Mouse (Mus musculus) heart, adult 2 months (tissue): Measurements from ENCODE around the gene Pdlim1. TPM values are rescaled to one million over a fixed set of nuclear protein-coding genes. Genes with fewer than 3 reads are reported as not detected.
A peak's percentile ranks its signal among the peaks of the same experiment; 100 is the strongest.

Source experiments
- DNase-seq, 2 experiments: peaks; one replicate each; pipeline ENCODE4 v3.0.0; 2021
- H3K27ac ChIP-seq: fragments of 200-600 bp; 2 replicates; pipeline ENCODE4 v1.8.1; 2022
- H3K27me3 ChIP-seq: fragments of 200-500 bp; 2 replicates; pipeline ENCODE4 v1.6.1; 2012; ENCODE audit warnings: mild to moderate bottlenecking, low read length, inconsistent platforms, mixed read lengths; ENCODE audit not compliant: control insufficient read depth, insufficient read depth
- H3K36me3 ChIP-seq: fragments of 200-500 bp; 2 replicates; pipeline ENCODE4 v1.6.1; 2012; ENCODE audit warnings: low read length, inconsistent platforms; ENCODE audit not compliant: control insufficient read depth, insufficient read depth
- H3K4me1 ChIP-seq: fragments of 200-500 bp; 2 replicates; pipeline ENCODE4 v1.6.1; 2011; ENCODE audit warnings: low read length; ENCODE audit not compliant: control insufficient read depth, insufficient read depth
- H3K4me3 ChIP-seq: fragments of 200-600 bp; 2 replicates; pipeline ENCODE4 v1.8.1; 2022
- H3K79me2 ChIP-seq: fragments of 200-500 bp; replicated peaks from 2 replicates; pipeline ENCODE4 v1.6.1; 2012; ENCODE audit warnings: mild to moderate bottlenecking, inconsistent platforms, low read length, moderate library complexity, mixed read lengths; ENCODE audit not compliant: control insufficient read depth, insufficient read depth
- H3K9ac ChIP-seq: fragments of 200-500 bp; 2 replicates; pipeline ENCODE4 v1.6.1; 2012; ENCODE audit warnings: low read depth, mild to moderate bottlenecking, control low read depth, inconsistent platforms, low read length, mixed read lengths
- CTCF ChIP-seq: fragments of 200-600 bp; IDR thresholded peaks from 2 replicates; pipeline ENCODE4 v1.8.1; 2022; ENCODE audit warnings: antibody characterized with exemption, mild to moderate bottlenecking, moderate library complexity
- EP300 ChIP-seq: fragments of 200-500 bp; IDR thresholded peaks from 2 replicates; pipeline ENCODE4 v1.6.1; 2011; ENCODE audit warnings: low read depth, low read length, control low read depth; ENCODE audit not compliant: insufficient read depth
- POLR2A ChIP-seq: fragments of 200-500 bp; IDR thresholded peaks from 2 replicates; pipeline ENCODE4 v1.6.1; 2011; ENCODE audit warnings: mild to moderate bottlenecking, low read depth, low read length, control low read depth; ENCODE audit not compliant: insufficient read depth
- WGBS: fragments of 180-500 bp; shearing (Covaris S2); methylation state at CpG from one replicate; pipeline ENCODE4 v1.1.7; 2018; 5-methylcytosine and 5-hydroxymethylcytosine counted together
- intact Hi-C: fragments of 180-260 bp; cut with DNase I; formaldehyde crosslinking; loops from one replicate; pipeline ENCODE4 v1.15.1; 2025
- polyA plus RNA-seq: library from polyadenylated mRNA; depleted of rRNA; stranded (reverse); fragments of >200 nt; gene quantifications from 2 replicates; pipeline ENCODE4 v1.2.3, GENCODE M21; 2012
- total RNA-seq, 2 experiments: library from RNA; stranded (reverse); gene quantifications; 2 replicates each; pipeline ENCODE4 v1.2.3; 2021

The Pdlim1 gene
- total and polyA plus RNA-seq, 3 experiments, result 116 to 139 (median 137) TPM

GRCm38 (mm10) chr19:40310410-40311130, 38.9 kb upstream of the Pdlim1 start:
- H3K79me2 ChIP-seq, result no peaks in the 10 kb centered on the region
- TF ChIP-seq POLR2A, result no peak
- no peak for TF ChIP-seq EP300
- TF ChIP-seq CTCF, result no peak
- no peak overlapping the region for H3K4me3 ChIP-seq
- WGBS, result 78% methylated on average over 15 of the region's 15 CpGs
- no peaks in the 10 kb centered on the region for H3K27me3 ChIP-seq
- peaks cover 21% of the 10 kb centered on the region for H3K4me1 ChIP-seq
- intact Hi-C loops, result no loop called here
- H3K27ac ChIP-seq, result no peak overlapping the region
- peaks cover 34% of the 10 kb centered on the region for H3K36me3 ChIP-seq
- DNase-seq, result no peak
- H3K9ac ChIP-seq, result no peak overlapping the region

GRCm38 (mm10) chr19:40309911-40310310, 38.3 kb upstream of the Pdlim1 start:
- no peaks in the 10 kb centered on the region for H3K79me2 ChIP-seq
- 92% methylated on average over 12 of the region's 12 CpGs for WGBS

GRCm38 (mm10) chr19:40307550-40307949, 35.9 kb upstream of the Pdlim1 start:
- peak; percentile 58 to 75 for DNase-seq
- no peak overlapping the region for H3K9ac ChIP-seq
- no peak overlapping the region for H3K4me3 ChIP-seq
- 22% methylated on average over 7 of the region's 7 CpGs for WGBS
- no peaks in the 10 kb centered on the region for H3K79me2 ChIP-seq
- intact Hi-C loops, result loop anchor here (2.0 kb wide), 2 partner anchors 37 to 67 kb away; partner anchors contain the start of gene Pdlim1
- H3K36me3 ChIP-seq, result peaks cover 32% of the 10 kb centered on the region
- peaks cover 25% of the 10 kb centered on the region for H3K4me1 ChIP-seq
- peak overlapping the region; percentile 75 for H3K27ac ChIP-seq
- no peaks in the 10 kb centered on the region for H3K27me3 ChIP-seq
- TF ChIP-seq EP300 (peak; percentile 97), POLR2A (peak; percentile 50; the same call in 1 of the 2 replicates), CTCF (no peak)

More at GRCm38 (mm10) chr19:40309911-40310310, 38.3 kb upstream of the Pdlim1 start:
- peaks cover 22% of the 10 kb centered on the region for H3K4me1 ChIP-seq
- H3K4me3 ChIP-seq, result no peak overlapping the region
- DNase-seq, result no peak
- H3K36me3 ChIP-seq, result peaks cover 37% of the 10 kb centered on the region
- intact Hi-C loops, result no loop called here
- no peaks in the 10 kb centered on the region for H3K27me3 ChIP-seq
- no peak overlapping the region for H3K9ac ChIP-seq
- TF ChIP-seq POLR2A, result no peak
- no peak for TF ChIP-seq CTCF
- TF ChIP-seq EP300, result no peak
- H3K27ac ChIP-seq, result no peak overlapping the region

GRCm38 (mm10) chr19:40306631-40307030, 35.0 kb upstream of the Pdlim1 start:
- H3K79me2 ChIP-seq, result no peaks in the 10 kb centered on the region
- 84% methylated on average over 2 of the region's 2 CpGs for WGBS
- no peak overlapping the region for H3K9ac ChIP-seq
- no peaks in the 10 kb centered on the region for H3K27me3 ChIP-seq
- H3K4me3 ChIP-seq, result no peak overlapping the region
- DNase-seq, result no peak
- H3K27ac ChIP-seq, result peak overlapping the region; percentile 75
- peaks cover 27% of the 10 kb centered on the region for H3K4me1 ChIP-seq
- intact Hi-C loops, result loop anchor here (2.0 kb wide), 2 partner anchors 36 to 66 kb away; partner anchors contain the start of gene Pdlim1
- H3K36me3 ChIP-seq, result peaks cover 40% of the 10 kb centered on the region
- no peak for TF ChIP-seq EP300
- TF ChIP-seq POLR2A, result no peak
- TF ChIP-seq CTCF, result no peak

- H3K27ac ChIP-seq, result peak overlapping the region; percentile 20
- no peak for DNase-seq
- WGBS, result 45% methylated on average over 7 of the region's 7 CpGs
Observed at GRCm38 (mm10) chr19:40305456-40305855, 33.8 kb upstream of the Pdlim1 start.

GRCm38 (mm10) chr19:40302916-40303315, 31.3 kb upstream of the Pdlim1 start:
- Histone ChIP-seq H3K9ac (no peak overlapping the region), H3K4me1 (peaks cover 24% of the 10 kb centered on the region), H3K79me2 (no peaks in the 10 kb centered on the region), H3K27me3 (no peaks in the 10 kb centered on the region), H3K36me3 (peaks cover 41% of the 10 kb centered on the region), H3K4me3 (no peak overlapping the region), H3K27ac (peak overlapping the region; percentile 64)
- 28% methylated on average over 9 of the region's 9 CpGs for WGBS
- intact Hi-C loops, result no loop called here
- peak; percentile 17; the same call in 1 of the 2 replicates for TF ChIP-seq POLR2A
- peak; percentile 62 for TF ChIP-seq CTCF
- TF ChIP-seq EP300, result peak; percentile 97
- DNase-seq, result peak; percentile 63 to 78

More at GRCm38 (mm10) chr19:40305456-40305855, 33.8 kb upstream of the Pdlim1 start:
- intact Hi-C loops, result no loop called here
- Histone ChIP-seq H3K36me3 (peaks cover 34% of the 10 kb centered on the region), H3K9ac (no peak overlapping the region), H3K79me2 (no peaks in the 10 kb centered on the region), H3K4me3 (no peak overlapping the region), H3K27me3 (no peaks in the 10 kb centered on the region), H3K4me1 (peaks cover 27% of the 10 kb centered on the region)
- TF ChIP-seq EP300 (no peak), POLR2A (no peak), CTCF (no peak)
